In the genomic region with DNA sequence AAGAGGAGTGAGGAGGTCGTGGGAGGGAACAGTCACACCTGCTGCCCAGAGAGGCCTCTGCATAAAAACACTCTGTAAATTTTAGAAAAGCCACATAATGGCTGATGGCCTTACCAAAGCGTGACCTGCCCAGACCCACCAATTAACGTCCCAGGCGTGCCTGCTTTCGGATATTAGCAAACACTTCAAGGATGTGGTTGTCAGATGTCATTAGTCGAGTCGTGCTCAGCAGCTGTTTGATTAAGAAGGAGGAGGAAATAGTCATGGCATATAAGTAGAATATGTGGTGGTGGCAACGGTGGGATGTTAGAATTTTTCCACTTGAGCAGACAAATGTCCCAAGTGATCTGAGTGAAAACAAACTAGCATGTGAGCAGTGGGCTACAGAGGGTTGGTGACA, we compare ENCODE assay signal across 15 mouse cellular contexts. TPM values are rescaled to one million over a fixed set of nuclear protein-coding genes. Genes with fewer than 3 reads are reported as not detected.
DNase-seq lines count a peak whose midpoint lies in the region; ATAC-seq and TF ChIP-seq lines count a peak whose summit lies in the region.
"Had no signal": no experiment of that assay in that cellular context is flagged by ENCODE, and none has a peak within 500 bp of the region (broad histone marks: within the 10 kb centered on the region; RNA-seq: fewer than 3 reads in every experiment).

No protein-coding gene starts in this region.

- ATAC-seq in kidney, embryonic 14.5 days (ENCODE audit: low FRiP score, low TSS enrichment): peak; percentile 13; the same call in 1 of the 2 replicates
- ATAC-seq in neural tube, embryonic 15.5 days (ENCODE audit: low FRiP score): no peak
- ATAC-seq: liver, postnatal 0 days had no signal

- H3K9ac ChIP-seq in kidney, embryonic 14.5 days (ENCODE audit: low read depth, low read length): no peak overlapping the region
- no peak overlapping the region for H3K9ac ChIP-seq in neural tube, embryonic 15.5 days (replicated peaks)
- H3K9ac ChIP-seq: liver, postnatal 0 days had no signal

- TF ChIP-seq CTCF in lung, adult 2 months (IDR thresholded peaks at IDR 0.05; ENCODE audit: insufficient read depth, low read length): no peak

- DNase-seq in embryo, embryonic 10.5 days (ENCODE audit: low spot score): peak; percentile 22
- DNase-seq in embryo, embryonic 9.5 days (ENCODE audit: extremely low spot score): no peak
- DNase-seq in kidney, adult 11 months: no peak
- DNase-seq in retina, embryonic 14.5 days (ENCODE audit: low spot score): peak; percentile 10
- no peak for DNase-seq in retina, postnatal 1 day
- no peak for DNase-seq in lung, adult 2 months
- DNase-seq: cerebellum, adult 2 months; heart, postnatal 10 days; layer of hippocampus, postnatal 36 days; liver, postnatal 0 days; lung, postnatal 36 days; thymus, postnatal 25 days had no signal

- no peaks in the 10 kb centered on the region for H3K9me3 ChIP-seq in kidney, embryonic 14.5 days (ENCODE audit: control insufficient read depth, low read length)
- no peaks in the 10 kb centered on the region for H3K9me3 ChIP-seq in neural tube, embryonic 15.5 days (replicated peaks)

- peak overlapping the region; percentile 23; the same call in 1 of the 2 replicates for H3K4me3 ChIP-seq in kidney, embryonic 14.5 days (ENCODE audit: low read length)
- no peak overlapping the region for H3K4me3 ChIP-seq in neural tube, embryonic 15.5 days (replicated peaks)
- H3K4me3 ChIP-seq in lung, adult 2 months (replicated peaks; ENCODE audit: extremely low read depth, low read depth, low read length): no peak overlapping the region

- TF ChIP-seq POLR2A in lung, adult 2 months (IDR thresholded peaks at IDR 0.05; ENCODE audit: borderline replicate concordance, extremely low read depth, low read depth, low read length): no peak

- H3K4me1 ChIP-seq in kidney, embryonic 14.5 days (ENCODE audit: control insufficient read depth, insufficient read depth, low read length): 0 out of 2 replicates have a peak, but pooled peaks cover 4% of the 10 kb centered on the region
- H3K4me1 ChIP-seq in neural tube, embryonic 15.5 days: peaks cover 13% of the 10 kb centered on the region
- H3K4me1 ChIP-seq in lung, adult 2 months (ENCODE audit: control insufficient read depth, insufficient read depth, low read length): no peaks in the 10 kb centered on the region

- no peak overlapping the region for H3K27ac ChIP-seq in kidney, embryonic 14.5 days (ENCODE audit: low read depth, low read length)
- H3K27ac ChIP-seq in neural tube, embryonic 15.5 days (replicated peaks): no peak overlapping the region

- peak overlapping the region; percentile 28; the same call in 1 of the 2 replicates for H3K4me2 ChIP-seq in kidney, embryonic 14.5 days (replicated peaks; ENCODE audit: low read depth, low read length)
- peak overlapping the region; percentile 54 for H3K4me2 ChIP-seq in neural tube, embryonic 15.5 days

- WGBS in kidney, embryonic 14.5 days: 1% methylated on average over 8 of the region's 8 CpGs
- 6% methylated on average over 8 of the region's 8 CpGs for WGBS in neural tube, embryonic 15.5 days
- 6% methylated on average over 8 of the region's 8 CpGs for WGBS in lung, adult 2 months

- H3K36me3 ChIP-seq in kidney, embryonic 14.5 days (ENCODE audit: control insufficient read depth, insufficient read depth, low read length): no peaks in the 10 kb centered on the region
- no peaks in the 10 kb centered on the region for H3K36me3 ChIP-seq in neural tube, embryonic 15.5 days

- peaks cover 59% of the 10 kb centered on the region for H3K27me3 ChIP-seq in kidney, embryonic 14.5 days (ENCODE audit: control insufficient read depth, insufficient read depth, low read length)
- peaks cover 56% of the 10 kb centered on the region for H3K27me3 ChIP-seq in neural tube, embryonic 15.5 days (replicated peaks)

RNA-seq across cellular contexts. Expression of gene Tfap2b, which starts 33.3 kb away (rescaled TPM):
- 41.1 and 41.8 TPM in 2 replicates for polyA plus RNA-seq in kidney, embryonic 14.5 days (2014; fragmentation: Nextera tagmentation; extraction: Ambion mirVana)
- 29.5 and 46.0 TPM in 2 replicates for polyA plus RNA-seq in neural tube, embryonic 15.5 days (2015; fragmentation: Nextera tagmentation; extraction: Ambion mirVana)
- not detected in 2 replicates for polyA plus RNA-seq in lung, adult 2 months (2012; rRNA removed)
- polyA plus RNA-seq: liver, postnatal 0 days; spleen, adult 2 months had no signal

Comparison
In these comparisons a context has a peak if more than half of its experiments do, and no peak if none do; other contexts are left out.
1. DNase-seq: peak in embryo, embryonic 10.5 days (single experiment) and retina, embryonic 14.5 days (single experiment); none in embryo, embryonic 9.5 days (single experiment), kidney, adult 11 months (single experiment), retina, postnatal 1 day (single experiment) and lung, adult 2 months (single experiment).
2. RNA of gene Tfap2b, which starts 33.3 kb away (polyA plus RNA-seq): 29.5 to 46.0 TPM in neural tube, embryonic 15.5 days and 41.1 to 41.8 TPM in kidney, embryonic 14.5 days; not detected in lung, adult 2 months; every median in the first group is over 10 times any median in the second.